Mouse (Mus musculus): ENCODE measurements around the gene Stx4a. TPM values are rescaled to one million over a fixed set of nuclear protein-coding genes. Genes with fewer than 3 reads are reported as not detected.
"Not testable (repeated sequence)": the region's sequence is repeated elsewhere in the genome, so short reads cannot be mapped to it uniquely, and the experiment has no call there.

Stx4a gene
- polyA plus RNA-seq, 1 experiment = 19.4 TPM

DNA sequence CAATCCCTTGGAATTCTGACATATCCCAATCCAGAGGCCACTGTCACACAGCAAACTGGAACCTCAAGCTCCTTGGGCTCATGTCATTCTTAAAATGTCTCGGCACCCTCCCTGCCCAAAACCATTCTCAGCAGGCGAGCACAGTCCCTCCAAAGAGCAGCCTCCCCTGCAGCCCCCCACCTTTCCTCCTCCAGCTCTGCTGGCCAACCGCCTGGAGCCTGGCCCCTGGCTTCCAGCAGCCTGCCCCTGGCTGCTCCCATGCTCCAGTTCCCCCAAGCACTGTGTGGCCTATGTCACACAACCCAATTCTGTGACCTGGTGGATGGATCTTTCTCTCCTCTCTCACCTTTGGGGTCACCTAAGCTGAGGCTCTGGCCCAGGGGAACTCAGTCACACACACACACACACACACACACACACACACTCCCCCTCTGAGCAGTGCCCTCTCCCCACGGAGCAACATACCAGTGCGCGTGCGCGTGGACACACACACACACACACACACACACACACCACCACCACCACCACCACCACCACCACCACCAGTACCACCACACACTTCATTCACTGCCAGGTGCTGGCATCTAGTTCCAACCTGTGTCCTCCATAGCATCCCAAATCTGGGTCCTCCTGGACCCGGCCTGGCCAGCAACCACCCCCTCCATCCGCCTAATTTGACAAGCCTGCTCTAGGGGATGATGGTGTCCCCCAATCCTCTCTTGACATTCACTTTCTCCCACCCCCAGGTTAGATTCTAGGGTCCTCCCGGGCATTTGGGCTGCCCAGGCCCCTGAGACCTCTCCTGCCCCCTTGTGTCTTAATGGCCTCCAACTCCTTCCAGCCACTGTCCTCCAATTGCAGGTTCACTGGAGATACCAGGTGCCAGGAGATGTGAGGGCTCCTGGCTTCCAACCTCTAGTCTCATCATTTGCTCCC, 590 bp upstream of the Stx4a start:
- no peak overlapping the region for H3K27ac ChIP-seq (ENCODE audit: control insufficient read depth, insufficient read depth, low read depth, low read length)

DNA sequence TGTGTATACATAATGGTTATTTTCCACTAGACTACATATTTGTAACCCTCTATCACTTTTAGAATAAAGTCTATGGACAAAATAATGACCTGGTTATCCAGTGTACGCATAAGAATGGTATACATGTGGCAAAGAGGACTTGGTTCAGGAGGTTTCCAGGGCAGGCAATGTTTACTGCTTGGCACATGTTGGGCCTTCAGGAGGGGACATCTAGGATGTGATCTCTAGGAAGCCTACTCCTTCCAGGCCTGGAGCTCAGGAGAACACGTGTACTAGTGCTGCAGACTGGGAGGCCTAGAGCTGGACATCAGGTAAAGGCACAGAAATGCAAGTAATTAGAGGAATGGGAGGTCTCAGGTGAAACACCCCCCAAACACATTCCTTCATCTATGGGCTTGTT, 11.5 kb downstream of the Stx4a start:
- TF ChIP-seq CTCF (IDR thresholded peaks at IDR 0.05; ENCODE audit: control insufficient read depth, insufficient read depth, insufficient replicate concordance, low read depth, low read length) = no peak
- TF ChIP-seq POLR2A (IDR thresholded peaks at IDR 0.05; ENCODE audit: control insufficient read depth, low read depth, low read length) = no peak

More for the DNA sequence above, 590 bp upstream of the Stx4a start:
- Histone ChIP-seq H3K27me3 (ENCODE audit: control insufficient read depth, insufficient read depth, low read length) (no peaks in the 10 kb centered on the region), H3K36me3 (ENCODE audit: control insufficient read depth, insufficient read depth, low read length) (no peaks in the 10 kb centered on the region), H3K4me3 (ENCODE audit: control insufficient read depth, low read depth, low read length) (peak overlapping the region; percentile 61), H3K4me1 (ENCODE audit: control insufficient read depth, insufficient read depth, low read length) (peaks cover 14% of the 10 kb centered on the region)
- no peak for TF ChIP-seq CTCF (IDR thresholded peaks at IDR 0.05; ENCODE audit: control insufficient read depth, insufficient read depth, insufficient replicate concordance, low read depth, low read length)
- TF ChIP-seq POLR2A (IDR thresholded peaks at IDR 0.05; ENCODE audit: control insufficient read depth, low read depth, low read length) = no peak

DNA sequence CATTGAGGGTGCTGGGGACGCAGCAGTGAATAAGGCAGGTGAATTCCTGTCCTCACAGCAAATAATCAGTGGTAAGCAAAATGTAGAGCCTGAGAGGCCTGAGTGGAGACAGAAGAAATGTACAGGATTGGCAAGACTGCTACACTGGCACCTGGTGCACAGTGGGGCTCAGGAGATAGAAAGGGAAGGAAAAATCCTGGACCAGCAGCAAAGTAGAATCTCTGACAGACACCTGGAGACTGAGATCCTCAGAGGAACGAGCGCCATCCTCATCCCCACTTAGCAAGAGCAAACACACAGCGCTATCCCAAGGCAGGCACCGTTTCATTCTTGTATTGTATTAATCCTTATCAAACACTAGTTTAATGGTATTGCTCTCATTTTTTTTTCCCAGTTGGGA, 13.4 kb downstream of the Stx4a start:
- Histone ChIP-seq H3K36me3 (ENCODE audit: control insufficient read depth, insufficient read depth, low read length) (no peaks in the 10 kb centered on the region), H3K4me1 (ENCODE audit: control insufficient read depth, insufficient read depth, low read length) (peaks cover 13% of the 10 kb centered on the region), H3K27me3 (ENCODE audit: control insufficient read depth, insufficient read depth, low read length) (no peaks in the 10 kb centered on the region), H3K27ac (ENCODE audit: control insufficient read depth, insufficient read depth, low read depth, low read length) (no peak overlapping the region), H3K4me3 (ENCODE audit: control insufficient read depth, low read depth, low read length) (no peak overlapping the region)
- TF ChIP-seq POLR2A (IDR thresholded peaks at IDR 0.05; ENCODE audit: control insufficient read depth, low read depth, low read length) = no peak
- TF ChIP-seq CTCF (IDR thresholded peaks at IDR 0.05; ENCODE audit: control insufficient read depth, insufficient read depth, insufficient replicate concordance, low read depth, low read length) = no peak

More for the DNA sequence above, 11.5 kb downstream of the Stx4a start:
- Histone ChIP-seq H3K27ac (ENCODE audit: control insufficient read depth, insufficient read depth, low read depth, low read length) (no peak overlapping the region), H3K4me1 (ENCODE audit: control insufficient read depth, insufficient read depth, low read length) (no peaks in the 10 kb centered on the region), H3K36me3 (ENCODE audit: control insufficient read depth, insufficient read depth, low read length) (no peaks in the 10 kb centered on the region), H3K4me3 (ENCODE audit: control insufficient read depth, low read depth, low read length) (no peak overlapping the region), H3K27me3 (ENCODE audit: control insufficient read depth, insufficient read depth, low read length) (no peaks in the 10 kb centered on the region)

DNA sequence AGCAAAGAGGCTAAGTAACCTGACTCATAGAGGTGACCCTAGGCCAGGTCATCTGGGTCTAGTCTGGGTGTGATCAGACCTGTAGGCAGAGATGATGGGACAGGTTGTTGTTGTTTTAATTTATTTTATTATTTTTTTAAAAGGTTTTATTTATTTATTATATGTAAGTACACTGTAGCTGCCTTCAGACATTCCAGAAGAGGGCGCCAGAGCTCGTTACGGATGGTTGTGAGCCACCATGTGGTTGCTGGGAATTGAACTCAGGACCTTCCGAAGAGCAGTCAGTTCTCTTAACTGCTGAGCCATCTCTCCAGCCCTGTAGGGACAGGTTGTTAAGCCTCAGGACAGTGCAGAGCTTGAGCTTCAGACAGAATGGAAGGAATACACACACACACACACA, 13.8 kb downstream of the Stx4a start:
- H3K4me3 ChIP-seq (ENCODE audit: control insufficient read depth, low read depth, low read length); H3K27me3 ChIP-seq (ENCODE audit: control insufficient read depth, insufficient read depth, low read length); H3K27ac ChIP-seq (ENCODE audit: control insufficient read depth, insufficient read depth, low read depth, low read length); H3K36me3 ChIP-seq (ENCODE audit: control insufficient read depth, insufficient read depth, low read length): not testable (repeated sequence)
- peaks cover 13% of the 10 kb centered on the region for H3K4me1 ChIP-seq (ENCODE audit: control insufficient read depth, insufficient read depth, low read length)

DNA sequence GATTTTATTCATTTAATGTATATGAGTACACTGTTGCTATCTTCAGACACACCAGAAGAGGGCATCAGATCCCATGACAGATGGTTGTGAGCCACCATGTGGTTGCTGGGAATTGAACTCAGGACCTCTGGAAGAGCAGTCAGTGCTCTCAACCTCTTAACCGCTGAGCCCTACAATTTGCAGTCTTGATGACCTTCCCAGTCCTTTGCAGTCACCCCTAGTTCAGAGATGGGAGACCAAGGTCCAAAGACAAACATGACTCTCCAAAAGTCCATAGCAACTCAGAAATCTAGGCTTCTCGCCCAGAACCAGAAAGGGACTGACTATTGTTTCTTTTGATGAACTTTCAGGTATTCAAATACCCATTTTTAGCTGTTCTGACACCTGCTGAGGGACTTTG, 15.9 kb downstream of the Stx4a start:
- not testable (repeated sequence) for H3K36me3 ChIP-seq (ENCODE audit: control insufficient read depth, insufficient read depth, low read length); H3K27ac ChIP-seq (ENCODE audit: control insufficient read depth, insufficient read depth, low read depth, low read length); H3K27me3 ChIP-seq (ENCODE audit: control insufficient read depth, insufficient read depth, low read length); H3K4me3 ChIP-seq (ENCODE audit: control insufficient read depth, low read depth, low read length)
- peaks cover 13% of the 10 kb centered on the region for H3K4me1 ChIP-seq (ENCODE audit: control insufficient read depth, insufficient read depth, low read length)

DNA sequence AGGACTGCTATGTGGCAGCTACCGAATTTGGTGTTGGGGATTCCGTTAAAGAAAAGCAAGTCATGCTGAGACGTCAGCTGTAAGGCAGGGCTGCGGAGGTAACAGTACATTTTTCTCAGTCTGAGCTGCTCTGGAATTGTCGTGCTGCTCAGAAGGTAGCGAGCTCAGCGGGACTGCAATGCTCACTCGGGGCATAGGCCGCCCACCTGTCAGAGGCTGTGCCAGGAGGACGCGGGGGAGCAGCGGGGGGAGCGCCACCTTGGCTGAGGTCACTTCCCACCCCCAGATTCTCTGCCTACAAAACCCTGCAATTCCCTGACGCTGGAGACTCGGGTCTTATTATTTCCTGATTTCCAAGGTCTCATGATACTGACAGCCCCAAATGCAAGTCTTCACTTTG, 16.8 kb downstream of the Stx4a start:
- Histone ChIP-seq H3K36me3 (ENCODE audit: control insufficient read depth, insufficient read depth, low read length) (no peaks in the 10 kb centered on the region), H3K4me3 (ENCODE audit: control insufficient read depth, low read depth, low read length) (peak overlapping the region; percentile 93), H3K27me3 (ENCODE audit: control insufficient read depth, insufficient read depth, low read length) (no peaks in the 10 kb centered on the region), H3K27ac (ENCODE audit: control insufficient read depth, insufficient read depth, low read depth, low read length) (peak overlapping the region; percentile 85), H3K4me1 (ENCODE audit: control insufficient read depth, insufficient read depth, low read length) (peaks cover 13% of the 10 kb centered on the region)
- TF ChIP-seq CTCF (IDR thresholded peaks at IDR 0.05; ENCODE audit: control insufficient read depth, insufficient read depth, insufficient replicate concordance, low read depth, low read length) = no peak
- TF ChIP-seq POLR2A (IDR thresholded peaks at IDR 0.05; ENCODE audit: control insufficient read depth, low read depth, low read length) = no peak

DNA sequence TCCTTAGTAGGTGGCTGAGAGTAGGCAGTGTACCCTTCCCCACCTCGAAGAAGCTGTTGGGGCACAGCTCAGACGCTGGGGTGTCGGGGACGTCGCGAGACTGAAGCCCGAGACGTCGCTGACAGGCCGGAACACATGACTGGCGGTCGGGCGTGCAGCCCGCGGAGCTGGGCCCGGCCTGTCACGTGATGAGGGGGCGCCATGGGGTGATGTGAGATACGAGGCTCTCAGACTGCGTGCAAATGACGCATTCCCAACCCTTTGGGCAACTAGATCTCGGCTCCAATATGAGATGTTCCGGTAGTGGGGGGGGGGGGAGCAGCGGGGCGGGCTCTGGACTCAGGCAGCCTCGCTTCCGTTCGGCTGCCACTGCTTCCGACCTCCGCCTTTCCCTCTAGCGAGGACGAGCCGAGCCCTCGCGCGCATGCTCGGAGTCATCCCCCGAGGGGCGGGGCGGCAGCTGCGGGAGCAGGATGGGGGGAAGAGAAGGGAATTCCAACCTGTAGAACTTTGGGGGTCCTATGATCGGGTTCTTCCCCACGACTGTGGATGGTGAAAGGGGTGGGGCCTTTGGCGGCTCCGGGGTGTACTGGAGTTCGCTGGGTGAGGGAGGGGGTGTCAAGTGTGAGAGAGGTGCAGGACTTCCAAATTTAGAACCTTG, 17.4 kb downstream of the Stx4a start:
- TF ChIP-seq POLR2A (IDR thresholded peaks at IDR 0.05; ENCODE audit: control insufficient read depth, low read depth, low read length) = no peak; the same call in 1 of the 2 replicates
- TF ChIP-seq CTCF (IDR thresholded peaks at IDR 0.05; ENCODE audit: control insufficient read depth, insufficient read depth, insufficient replicate concordance, low read depth, low read length) = no peak
- no peaks in the 10 kb centered on the region for H3K27me3 ChIP-seq (ENCODE audit: control insufficient read depth, insufficient read depth, low read length)
- peak overlapping the region; percentile 93 for H3K4me3 ChIP-seq (ENCODE audit: control insufficient read depth, low read depth, low read length)
- H3K4me1 ChIP-seq (ENCODE audit: control insufficient read depth, insufficient read depth, low read length) = peaks cover 13% of the 10 kb centered on the region
- peak overlapping the region; percentile 86 for H3K27ac ChIP-seq (ENCODE audit: control insufficient read depth, insufficient read depth, low read depth, low read length)
- H3K36me3 ChIP-seq (ENCODE audit: control insufficient read depth, insufficient read depth, low read length) = no peaks in the 10 kb centered on the region
